Mouse (Mus musculus) adrenal gland, postnatal 25 days (tissue): ENCODE results near the gene Tmem132b. TPM values are rescaled to one million over a fixed set of nuclear protein-coding genes. Genes with fewer than 3 reads are reported as not detected.

Experiments
- DNase-seq: peaks from one replicate; pipeline ENCODE4 v3.0.0; 2021; ENCODE audit warnings: mixed read lengths
- total RNA-seq: library from RNA; stranded (reverse); gene quantifications from 2 replicates; pipeline ENCODE4 v1.2.3, GENCODE M21; 2021

Gene Tmem132b
- total RNA-seq, 1 experiment from 2014 or later: 2.1 TPM

DNA sequence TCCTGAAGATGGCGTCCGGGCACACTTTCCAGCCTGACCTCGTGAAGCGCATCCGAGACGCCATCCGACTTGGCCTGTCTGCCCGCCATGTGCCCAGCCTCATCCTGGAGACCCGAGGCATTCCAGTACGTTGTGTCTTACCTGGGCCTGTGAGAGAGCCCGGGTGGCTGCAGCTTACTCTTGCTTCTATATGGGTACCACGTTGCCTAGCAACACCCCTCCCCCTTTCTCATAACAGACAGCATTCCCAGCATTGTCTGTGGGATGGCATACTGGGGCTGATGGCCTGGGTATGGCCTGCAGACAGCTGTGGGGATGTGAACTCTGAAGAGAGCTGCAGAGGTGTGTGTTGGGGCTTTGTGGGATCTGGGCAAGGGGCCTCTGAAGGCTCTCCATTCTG, 16.6 kb upstream of the Tmem132b start:
- no peak for DNase-seq

DNA sequence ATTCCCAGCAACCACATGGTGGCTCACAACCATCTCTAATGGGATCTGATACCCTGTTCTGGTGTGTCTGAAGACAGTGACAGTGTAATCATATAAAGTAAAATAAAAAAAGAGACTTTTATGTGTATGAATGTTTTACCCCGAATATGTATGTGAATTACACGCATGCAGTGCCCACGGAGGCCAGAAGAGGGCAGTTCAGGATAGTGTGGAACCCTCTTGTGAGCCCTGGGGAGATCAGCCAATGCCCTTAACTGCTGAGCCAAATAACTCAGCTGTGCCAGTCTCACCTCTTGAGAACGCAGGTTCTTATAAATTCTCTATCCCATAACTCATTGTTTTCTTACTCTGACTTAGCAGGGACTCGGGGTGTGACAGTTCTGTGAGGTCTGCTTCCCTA, 12.9 kb upstream of the Tmem132b start:
- DNase-seq: peak; percentile 21

DNA sequence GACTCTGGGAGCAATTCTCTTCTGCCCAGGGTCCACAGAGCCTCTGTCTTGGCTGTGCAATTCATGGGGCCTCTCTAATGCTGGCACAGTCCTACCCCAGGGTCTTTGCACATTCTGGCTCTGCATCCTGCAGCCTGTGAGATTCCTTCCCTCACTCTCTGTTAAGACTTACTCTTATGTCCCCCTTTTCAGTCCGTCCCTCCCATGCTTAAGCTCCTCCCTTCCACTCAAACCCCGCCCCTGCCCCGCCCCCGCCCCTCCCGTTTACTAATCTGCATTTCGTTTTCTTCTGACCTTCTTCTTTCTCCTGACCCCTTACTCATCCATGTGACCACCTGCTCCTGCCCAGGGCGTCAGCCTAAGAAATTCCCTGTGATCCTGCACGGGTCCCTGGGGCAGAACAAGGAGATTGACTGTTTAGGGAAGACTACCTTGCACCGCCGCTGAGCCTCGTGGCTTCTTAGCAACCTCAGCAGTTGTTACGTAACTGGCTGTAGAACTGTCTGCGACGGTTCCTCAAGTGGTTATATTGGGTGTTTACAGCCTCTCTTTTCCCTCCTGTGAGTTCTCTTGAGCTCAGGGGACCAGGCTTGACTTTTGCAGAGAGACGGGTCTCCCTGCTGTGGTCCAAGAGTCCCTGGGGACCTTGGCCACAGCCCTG, 10.5 kb upstream of the Tmem132b start:
- DNase-seq: no peak

DNA sequence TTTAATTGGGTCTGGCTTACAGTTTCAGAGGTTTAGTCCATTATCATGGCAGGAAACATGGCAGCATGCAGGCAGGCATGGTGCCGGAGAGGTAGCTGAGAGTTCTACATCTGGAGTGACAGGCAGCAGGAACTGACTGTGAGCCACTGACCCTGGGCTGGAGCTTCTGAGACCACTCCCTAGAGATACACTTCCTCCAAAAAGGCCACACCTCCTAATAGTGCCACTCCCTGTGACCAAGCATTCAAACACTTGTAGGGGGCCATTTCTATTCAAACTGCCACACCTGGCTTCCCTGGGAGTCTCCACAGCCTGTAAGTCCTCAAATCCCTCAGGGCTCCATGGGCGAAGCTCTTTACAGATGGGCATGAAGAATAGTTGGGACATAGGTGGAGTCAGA, 8.2 kb upstream of the Tmem132b start:
- no peak for DNase-seq

DNA sequence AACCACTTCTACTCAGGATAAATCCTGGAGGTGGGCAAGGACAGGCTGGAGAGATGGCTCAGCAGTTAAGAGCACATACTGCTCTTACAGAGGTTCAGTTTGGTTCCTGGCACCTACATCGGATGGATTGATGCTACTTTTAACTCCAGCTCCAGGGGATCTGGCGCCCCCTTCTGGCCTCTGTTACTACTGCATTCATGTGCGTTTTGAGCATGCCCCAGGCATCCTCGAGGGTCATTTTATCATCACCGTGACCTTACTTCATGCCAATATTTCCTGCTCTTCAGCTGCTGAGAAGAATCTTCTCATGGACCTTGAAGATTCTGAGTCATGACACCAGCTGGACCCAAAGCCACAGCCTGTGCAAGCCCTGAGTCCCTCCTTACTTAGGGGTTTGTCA, 6.1 kb upstream of the Tmem132b start:
- peak; percentile 26 for DNase-seq

DNA sequence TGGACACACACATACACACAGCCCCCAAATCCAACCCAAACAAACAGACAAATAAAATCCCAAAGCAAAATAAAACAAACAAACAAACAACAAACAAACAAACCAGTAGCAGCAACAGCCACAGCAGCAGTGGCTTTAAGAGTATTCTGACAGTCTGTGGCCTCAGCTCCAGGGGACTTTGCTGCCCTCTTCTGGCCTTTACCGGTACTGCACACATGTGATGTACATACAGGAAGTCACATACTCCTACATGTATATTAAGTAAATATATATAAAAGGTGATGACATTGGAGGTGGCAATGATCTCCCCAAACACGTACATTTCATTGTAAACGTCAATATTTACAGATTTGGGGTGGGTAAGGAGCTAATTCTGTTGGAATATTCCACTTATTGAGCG, 5.1 kb upstream of the Tmem132b start:
- no peak for DNase-seq

DNA sequence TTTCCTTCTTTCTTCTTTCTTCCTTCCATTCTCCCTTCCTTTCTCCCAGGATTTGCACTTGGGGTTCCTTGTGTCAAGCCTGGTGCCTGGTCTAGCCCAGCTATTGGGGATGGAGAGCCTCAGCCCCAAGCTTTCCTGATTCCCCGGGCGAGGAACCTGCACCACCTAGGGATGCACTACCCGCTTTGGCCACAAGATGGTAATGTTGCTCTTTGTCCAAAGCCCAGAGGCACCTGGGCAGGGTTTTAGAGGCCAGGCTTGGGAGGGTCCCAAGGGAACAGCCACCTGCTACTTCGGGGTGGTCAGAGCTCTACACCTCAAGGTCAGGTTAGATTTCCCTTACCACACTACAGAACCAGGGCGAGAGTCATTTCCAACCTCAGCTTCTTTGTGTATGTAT, 2.5 kb upstream of the Tmem132b start:
- DNase-seq: peak; percentile 75

DNA sequence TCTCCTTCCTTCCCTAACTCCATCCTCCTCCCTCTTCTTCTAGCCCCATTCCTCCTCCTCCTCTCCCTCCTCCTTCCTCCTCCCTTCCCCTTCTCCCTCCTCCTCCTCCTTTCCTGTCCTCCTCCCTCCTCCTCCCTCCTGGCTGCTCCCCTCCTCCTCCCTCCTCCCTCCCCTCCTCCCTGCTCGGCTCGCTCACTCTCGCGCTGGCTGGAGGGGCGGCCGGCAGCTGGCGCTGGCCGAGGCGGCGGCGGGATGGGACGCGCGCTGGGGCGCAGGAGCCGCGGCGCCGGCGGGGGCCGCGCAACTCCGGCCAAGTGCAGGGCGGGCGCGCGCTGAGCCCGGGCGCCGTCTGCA, 594 bp downstream of the Tmem132b start:
- peak; percentile 14 for DNase-seq

DNA sequence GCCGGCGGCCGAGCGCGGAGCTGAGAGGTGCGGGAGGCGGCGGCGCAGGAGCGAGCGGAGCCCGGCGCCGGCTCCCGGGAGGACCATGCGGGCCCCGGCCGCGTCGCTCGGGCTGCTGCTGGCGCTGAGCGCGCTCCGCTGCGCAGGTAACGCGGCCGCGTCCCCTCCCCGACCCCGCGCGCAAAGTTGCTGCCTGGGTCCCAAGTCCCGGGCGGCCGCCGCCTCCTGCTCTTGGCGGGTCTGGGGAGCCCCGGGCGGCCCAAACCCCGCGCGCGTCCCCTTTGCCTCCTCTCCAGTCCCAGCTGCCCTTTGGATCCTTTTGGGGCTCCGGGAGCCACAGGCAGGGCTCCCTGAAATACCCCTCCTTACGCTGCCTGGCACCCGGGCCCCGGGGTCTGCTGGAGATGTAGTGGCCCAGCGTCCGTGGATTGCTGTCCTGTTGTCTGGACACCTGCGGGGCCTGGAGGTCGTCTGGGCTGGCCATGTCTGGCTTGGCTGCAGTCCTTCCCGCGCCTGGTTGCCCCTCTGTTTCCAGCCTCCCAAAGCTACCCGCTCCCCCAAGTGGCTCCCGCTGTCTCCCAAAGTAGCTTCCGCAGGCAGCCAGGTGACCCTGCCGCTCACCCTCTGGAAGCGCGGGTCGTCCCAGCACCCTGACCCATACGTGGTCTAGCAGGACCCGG, 1.1 kb downstream of the Tmem132b start:
- no peak for DNase-seq

DNA sequence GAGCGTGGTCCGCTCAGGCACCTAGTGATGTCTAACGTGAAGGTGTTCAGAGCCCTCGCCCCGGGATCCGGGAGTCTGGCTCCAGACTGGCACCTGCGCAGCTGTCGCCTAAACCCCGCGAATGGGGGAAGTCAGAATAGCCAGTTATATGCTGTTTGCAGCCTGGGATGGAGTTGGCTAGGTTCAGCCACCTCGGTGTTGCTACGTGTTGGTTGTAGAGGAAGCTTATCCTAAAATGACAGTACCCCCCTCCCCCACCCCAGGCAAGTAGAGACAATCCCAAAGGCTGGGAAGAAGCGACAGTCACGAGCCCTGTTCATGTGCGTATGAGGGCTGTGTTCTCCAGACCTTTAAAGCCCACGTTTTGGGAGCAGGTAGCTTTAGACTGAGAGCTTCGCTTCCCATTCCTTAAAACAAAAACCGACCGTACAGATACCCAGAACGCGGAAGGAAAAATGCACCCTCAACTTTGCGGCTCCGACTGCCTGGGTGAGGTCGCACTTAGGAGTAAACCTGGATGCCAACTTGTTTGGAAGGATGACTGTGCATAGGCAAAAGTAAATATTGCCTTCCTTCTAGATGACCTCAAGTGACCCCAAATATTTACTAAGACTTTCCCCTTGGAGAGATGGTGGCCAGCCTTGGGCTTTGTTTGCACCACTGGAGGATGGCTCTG, 1.8 kb downstream of the Tmem132b start:
- DNase-seq: no peak

DNA sequence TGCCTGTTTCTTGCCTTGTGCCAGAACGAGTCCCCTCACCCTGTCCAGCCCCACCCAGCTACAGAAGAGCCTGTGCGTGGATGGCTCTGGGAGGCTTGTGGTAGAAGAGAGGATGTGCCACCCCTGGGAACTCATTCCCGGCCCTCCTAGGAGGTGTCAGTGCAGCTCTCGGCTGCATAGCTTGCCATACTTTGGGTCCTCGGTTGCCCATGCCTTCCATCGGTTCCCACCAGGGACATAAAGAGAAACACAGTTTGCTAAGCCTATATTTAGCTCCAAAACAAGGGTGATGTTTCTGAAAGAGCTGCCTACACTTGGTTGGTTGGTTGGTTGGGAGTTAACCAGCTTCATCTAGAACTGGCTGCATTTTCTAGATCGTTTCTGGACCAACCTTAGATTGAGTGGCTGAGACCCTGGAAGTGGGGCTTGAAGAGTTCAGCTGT, 2.6 kb downstream of the Tmem132b start:
- DNase-seq: no peak

DNA sequence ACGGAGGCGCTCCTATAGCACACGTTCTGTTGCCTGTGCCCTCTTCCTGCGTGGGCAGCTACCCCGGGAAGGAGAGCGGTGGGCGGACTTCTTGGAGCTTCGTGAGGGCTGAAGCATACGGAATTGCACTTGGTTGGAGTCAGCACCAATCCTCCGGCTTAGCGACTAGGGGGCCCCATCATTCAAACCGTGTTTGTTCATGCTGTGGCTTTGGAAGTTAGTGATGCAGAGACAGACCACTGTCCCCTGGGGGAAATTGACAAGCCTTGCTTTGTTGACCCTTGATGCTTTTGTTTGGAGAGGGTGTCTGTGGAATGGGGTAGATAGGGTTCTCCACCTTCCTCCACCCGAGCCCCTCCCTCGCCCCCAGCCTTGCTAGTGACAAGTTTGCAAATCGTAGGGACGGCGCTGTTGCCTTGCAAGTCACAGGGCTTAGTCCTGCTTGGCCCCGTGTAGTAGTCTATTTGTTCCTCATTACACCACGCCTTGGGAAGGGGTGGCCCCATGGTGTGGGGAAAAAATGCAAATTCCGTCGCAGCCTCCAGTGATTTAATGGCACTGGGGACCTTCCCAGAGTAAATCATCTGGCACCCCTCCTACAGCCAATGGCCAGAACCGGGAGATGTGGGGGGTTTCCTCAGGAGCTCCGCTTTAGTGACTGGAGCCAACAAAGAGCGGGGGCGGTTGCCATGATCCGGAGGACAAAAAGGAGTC, 3.2 kb downstream of the Tmem132b start:
- DNase-seq: no peak

DNA sequence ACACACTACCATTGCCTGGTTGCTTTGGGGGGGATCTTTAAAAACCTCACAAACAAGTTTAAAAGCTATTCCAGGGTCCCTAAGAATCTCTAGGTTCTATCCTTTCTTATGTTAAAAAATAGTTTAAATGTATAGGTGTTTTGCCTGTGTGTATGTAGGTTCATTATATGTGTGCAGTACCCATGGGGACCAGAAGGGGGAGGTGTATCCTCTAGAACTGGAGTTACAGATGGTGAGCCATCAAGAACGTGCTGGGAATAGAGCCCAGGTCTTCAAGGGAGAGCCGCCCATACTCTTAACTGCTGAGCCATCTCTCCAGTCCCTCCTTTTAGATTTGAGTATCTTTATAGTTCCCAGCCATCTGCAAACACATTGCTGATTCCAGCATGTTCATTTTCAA, 13.5 kb downstream of the Tmem132b start:
- DNase-seq: no peak

DNA sequence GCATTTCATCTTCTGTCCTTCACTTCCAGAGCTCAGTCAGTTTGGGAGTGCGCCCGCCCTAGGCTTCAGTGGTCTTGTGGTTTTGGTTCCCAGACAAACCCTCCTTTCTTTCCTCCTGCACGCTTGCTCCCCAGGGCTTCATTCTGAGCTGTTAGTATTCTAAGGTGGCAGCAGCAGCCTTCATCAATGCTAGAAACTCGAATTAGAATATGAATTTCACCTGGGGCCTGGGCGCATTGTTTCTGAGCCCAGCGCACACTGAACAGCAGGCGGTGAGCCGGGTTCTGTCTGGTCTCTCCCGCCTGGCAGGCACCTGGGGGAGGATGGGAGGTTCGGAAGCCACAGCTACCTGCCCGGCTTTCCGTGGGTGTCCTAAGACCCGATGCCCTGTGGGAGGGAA, 14.7 kb downstream of the Tmem132b start:
- no peak for DNase-seq

DNA sequence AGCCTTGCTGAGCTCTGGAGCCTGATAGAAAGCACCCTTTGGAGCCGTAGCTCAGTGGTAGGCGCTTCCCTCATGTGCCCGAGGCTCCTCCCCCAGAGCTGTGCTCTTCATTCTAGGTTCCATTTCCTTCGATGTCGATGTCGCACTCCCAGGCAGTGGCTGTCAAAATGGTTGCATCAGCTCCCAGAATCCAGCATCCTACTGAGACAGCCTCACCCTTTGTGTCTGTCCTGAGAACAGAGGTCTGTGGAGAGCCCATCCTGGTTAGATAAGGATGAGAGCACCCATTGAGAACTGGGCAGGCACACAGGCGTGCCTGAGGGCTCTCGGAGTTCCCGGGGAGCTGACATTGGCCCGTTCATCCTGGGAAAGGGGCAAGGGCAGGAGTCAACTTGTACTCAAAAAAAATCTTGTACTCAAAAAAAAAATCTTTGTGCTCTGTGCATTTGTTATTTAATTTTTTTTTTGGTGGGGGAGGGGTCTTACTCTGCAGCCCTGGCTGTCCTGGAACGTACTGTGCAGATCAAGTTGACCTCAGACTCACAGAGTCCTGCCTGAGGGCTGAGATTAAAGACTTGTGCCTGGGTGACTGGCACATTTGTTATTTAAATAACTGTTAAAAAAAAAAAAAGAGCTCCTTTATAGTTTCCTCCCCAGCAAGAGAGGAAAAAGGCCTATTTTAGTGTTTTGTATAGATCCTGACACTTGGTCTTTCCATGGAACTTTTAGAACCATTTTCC, 18.3 kb downstream of the Tmem132b start:
- DNase-seq: no peak

DNA sequence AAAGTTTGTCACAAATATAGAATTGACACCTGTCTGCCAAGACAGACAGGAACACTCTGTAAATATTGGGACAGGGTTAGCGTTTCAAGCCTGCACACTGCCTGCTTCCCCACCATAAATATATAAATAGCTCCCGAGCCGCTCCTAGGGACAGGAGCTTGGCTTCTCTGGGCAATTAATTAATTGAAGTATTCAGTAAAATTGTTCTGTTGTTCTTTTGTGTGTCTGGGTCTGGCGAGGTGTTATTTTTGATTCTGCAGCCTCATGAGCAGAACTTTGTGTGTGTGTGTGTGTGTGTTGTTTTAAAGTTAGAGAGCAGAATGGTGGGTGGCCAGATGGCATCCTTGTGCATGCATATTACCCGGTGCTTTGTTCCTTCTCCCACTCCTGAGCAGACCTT, 24.2 kb downstream of the Tmem132b start:
- no peak for DNase-seq

DNA sequence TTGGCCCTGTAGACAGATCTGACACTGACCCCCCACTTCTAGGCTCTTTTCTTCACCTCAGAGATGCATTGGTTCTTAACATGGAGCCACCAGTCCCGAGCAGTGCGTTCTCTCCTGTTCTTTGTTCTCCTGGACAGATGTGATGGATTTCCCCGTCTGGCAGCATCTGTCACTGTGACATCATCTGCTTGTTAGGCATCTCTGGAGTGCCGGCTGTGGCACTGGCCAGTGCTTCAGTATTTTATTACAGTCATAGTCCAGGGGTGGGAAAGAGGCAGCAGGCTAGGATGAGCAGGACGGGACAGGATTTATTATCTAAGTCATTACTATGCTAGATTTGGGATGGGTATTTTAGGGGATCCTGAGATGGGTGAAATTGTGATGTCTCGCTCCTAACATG, 31.9 kb downstream of the Tmem132b start:
- DNase-seq: no peak

DNA sequence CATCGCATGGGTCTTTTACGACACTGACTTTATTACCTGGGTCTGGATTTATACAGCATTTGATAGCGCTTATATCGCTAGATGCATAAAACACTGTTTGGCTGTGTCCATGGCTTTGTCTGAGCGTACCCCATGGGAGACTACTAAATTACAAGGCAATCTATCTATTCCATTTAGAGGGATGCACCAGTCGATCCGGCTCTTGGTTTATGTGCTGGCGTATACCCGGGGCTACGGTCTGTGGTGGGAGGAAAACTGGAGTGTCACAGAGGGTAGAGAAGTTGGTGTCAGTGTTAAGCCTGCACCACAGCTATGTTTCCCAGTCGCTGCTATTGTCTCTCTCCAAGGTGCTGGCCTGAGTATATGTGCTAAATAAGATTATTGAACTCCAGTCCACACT, 34.2 kb downstream of the Tmem132b start:
- no peak for DNase-seq

DNA sequence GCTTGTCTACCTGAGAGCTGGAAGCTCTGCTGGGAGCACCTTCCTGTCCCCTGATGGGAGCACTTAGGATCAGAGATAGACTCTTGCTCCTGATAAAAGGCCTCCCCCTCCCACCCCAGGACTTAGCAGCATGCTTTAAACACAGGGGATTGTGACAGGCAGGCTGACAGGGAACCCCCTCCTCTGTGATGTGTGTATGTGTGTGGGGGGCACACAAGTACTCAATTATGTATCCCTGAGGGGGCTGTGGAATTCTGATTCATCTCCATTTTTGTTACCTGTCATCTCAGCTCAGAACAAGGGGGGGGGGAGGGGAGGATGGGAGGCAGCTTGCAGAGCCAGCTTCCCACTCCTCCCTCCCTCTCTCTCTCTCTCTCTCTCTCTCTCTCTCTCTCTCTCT, 36.9 kb downstream of the Tmem132b start:
- DNase-seq: no peak

DNA sequence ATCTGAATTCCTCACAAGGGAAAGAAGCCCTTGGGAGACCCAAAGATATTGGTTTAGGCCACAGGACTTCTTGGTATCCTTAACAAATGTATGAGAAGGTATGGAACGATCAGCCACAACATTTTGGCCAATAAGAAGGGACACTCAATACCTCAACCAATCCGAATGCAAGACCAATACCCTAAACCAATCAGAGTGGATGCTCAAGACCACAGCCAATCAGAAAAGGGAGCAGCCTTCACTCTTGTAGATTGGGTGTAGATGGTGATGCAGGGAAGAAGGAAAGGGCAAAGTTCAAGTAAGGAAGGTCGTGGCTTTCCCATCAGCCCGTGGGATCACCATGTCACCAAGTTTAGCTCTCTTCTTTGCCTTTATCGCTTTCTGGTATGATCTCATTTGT, 40.4 kb downstream of the Tmem132b start:
- DNase-seq: no peak

DNA sequence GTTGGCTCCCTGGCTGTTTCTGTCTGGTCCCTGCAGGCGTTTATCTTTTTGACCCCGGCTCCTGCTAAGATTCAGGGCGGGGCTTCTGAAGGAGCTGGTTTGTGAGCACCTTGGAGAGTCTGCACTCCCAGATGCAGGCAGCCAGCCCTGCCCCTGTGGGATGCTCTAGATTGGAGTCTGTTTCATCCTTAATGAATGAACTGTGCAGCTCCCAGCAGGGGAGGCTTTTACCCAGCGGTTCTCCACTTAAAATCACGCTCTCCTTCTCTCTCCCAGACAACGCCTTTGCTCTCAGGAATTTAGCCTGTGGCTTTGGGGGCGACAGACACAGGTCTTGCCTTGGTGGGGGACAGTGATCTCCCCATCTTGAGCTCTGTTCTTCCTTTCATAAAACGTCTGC, 43.3 kb downstream of the Tmem132b start:
- DNase-seq: no peak

DNA sequence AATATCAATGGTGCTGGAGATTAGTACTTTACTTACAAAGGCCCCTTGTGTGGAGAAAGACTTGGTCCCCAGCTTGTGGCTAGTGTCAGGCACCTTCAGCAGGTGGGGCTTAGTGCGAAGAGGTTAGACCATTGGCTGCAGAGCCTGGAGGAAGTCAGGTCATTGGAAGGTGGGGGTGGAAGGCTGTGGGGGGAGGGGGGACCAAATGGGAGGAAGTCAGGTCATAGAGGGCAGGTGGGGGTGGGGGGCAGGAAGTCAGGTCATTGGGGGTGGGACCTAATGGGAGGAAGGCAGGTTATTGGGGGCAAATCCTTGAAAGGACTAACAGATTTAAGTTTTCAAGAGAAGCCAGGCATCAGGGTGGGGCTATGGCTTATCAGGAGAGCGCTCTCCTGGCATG, 44.3 kb downstream of the Tmem132b start:
- no peak for DNase-seq

DNA sequence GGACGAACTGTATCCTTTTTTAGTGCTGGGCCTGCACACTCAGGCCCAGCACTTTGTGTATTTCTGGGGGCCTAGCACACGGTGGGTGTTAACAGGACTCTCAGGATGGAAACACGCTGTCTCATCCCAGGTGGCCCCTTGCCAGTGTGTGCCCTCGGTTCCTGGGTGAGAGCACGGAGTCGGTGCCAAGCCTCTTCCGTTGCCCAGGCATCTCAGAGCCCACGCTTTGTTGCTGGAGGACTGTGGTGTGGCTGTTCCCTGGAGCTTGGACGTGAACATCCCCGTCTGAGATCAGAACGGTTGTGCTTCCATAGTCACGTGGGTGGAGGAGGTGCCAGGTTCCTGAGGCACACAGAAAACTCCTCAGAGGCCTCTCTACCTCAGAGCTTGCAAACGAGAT, 47.1 kb downstream of the Tmem132b start:
- no peak for DNase-seq
